Comparison of ENCODE assay signal across 24 mouse cellular contexts in genomic region chrX:139537641-139538397, GRCm38 (mm10). TPM values are rescaled to one million over a fixed set of nuclear protein-coding genes. Genes with fewer than 3 reads are reported as not detected.
"Had no signal": no experiment of that assay in that cellular context is flagged by ENCODE, and none has a peak within 500 bp of the region (broad histone marks: within the 10 kb centered on the region; RNA-seq: fewer than 3 reads in every experiment).

No protein-coding gene starts in this region.

- H3K9ac ChIP-seq: liver, embryonic 13.5 days; lung, embryonic 15.5 days; midbrain, embryonic 13.5 days; neural tube, embryonic 13.5 days had no signal

- H3K4me1 ChIP-seq: lung, embryonic 15.5 days; megakaryocyte, embryonic 14.5 days; midbrain, embryonic 10.5 days; midbrain, embryonic 13.5 days; neural tube, embryonic 13.5 days had no signal

- H3K27ac ChIP-seq: layer of hippocampus, adult 2 months; left cerebral cortex, adult 2 months; liver, embryonic 13.5 days; lung, embryonic 15.5 days; midbrain, embryonic 10.5 days; midbrain, embryonic 13.5 days; neural tube, embryonic 13.5 days had no signal

- H3K36me3 ChIP-seq: liver, embryonic 13.5 days; lung, embryonic 15.5 days; midbrain, embryonic 10.5 days; midbrain, embryonic 13.5 days; neural tube, embryonic 13.5 days had no signal

- ATAC-seq: inflammation-experienced regulatory T-cells, adult 6 months; midbrain, embryonic 13.5 days; midbrain, embryonic 16.5 days had no signal

- H3K27me3 ChIP-seq: liver, embryonic 13.5 days; lung, embryonic 15.5 days; megakaryocyte, embryonic 14.5 days; midbrain, embryonic 13.5 days had no signal

- H3K4me2 ChIP-seq: liver, embryonic 13.5 days; lung, embryonic 15.5 days; midbrain, embryonic 13.5 days; neural tube, embryonic 13.5 days had no signal

- DNase-seq: kidney, adult 18-20 months; kidney, adult 9 months; kidney, postnatal 14 days; layer of hippocampus, adult 9-11 months; layer of hippocampus, postnatal 36 days; liver, embryonic 13.5 days; lung, adult 18-20 months; lung, postnatal 10 days; lung, postnatal 36 days; thymus, adult 18-20 months; thymus, postnatal 36 days had no signal

- H3K9me3 ChIP-seq: liver, embryonic 13.5 days; lung, embryonic 15.5 days; megakaryocyte, embryonic 14.5 days; midbrain, embryonic 10.5 days; midbrain, embryonic 13.5 days; neural tube, embryonic 13.5 days had no signal

- H3K4me3 ChIP-seq: layer of hippocampus, adult 2 months; left cerebral cortex, adult 2 months; liver, embryonic 13.5 days; lung, embryonic 15.5 days; megakaryocyte, embryonic 14.5 days; midbrain, embryonic 10.5 days; midbrain, embryonic 13.5 days; myocyte; neural tube, embryonic 13.5 days had no signal

RNA-seq across cellular contexts. Expression of gene D330045A20Rik, which starts 57.7 kb away (rescaled TPM):
- total RNA-seq: monocyte, adult 5-6 weeks; neutrophil, adult 5-6 weeks had no signal
- polyA plus RNA-seq: spleen, adult 2 months had no signal
